ENCODE assay signal across 8 mouse cellular contexts in the genomic region with DNA sequence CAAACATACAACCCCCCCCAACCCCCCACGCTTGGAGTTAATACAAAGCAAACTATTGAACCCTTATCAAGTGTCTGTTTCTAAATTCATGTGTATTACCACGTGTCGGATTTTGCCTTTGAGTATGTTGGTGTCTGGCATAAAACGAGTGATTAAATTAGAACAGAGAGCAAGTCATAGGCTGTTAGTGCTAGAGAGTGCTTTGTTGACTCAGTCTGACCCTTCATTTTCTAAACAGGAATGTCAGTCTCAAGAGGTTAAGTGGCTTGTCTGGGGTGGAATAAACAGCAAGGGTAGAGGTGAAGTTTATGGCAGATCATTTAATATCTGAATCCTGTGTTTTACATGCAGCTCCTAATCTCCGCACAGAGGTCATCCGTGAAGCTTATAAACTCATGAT.
"Had no signal": no experiment of that assay in that cellular context is flagged by ENCODE, and none has a peak within 500 bp of the region (broad histone marks: within the 10 kb centered on the region; RNA-seq: fewer than 3 reads in every experiment).

No protein-coding gene starts in this region.

- H3K4me2 ChIP-seq: intestine, embryonic 15.5 days; limb, embryonic 13.5 days had no signal

- H3K9ac ChIP-seq: intestine, embryonic 15.5 days; limb, embryonic 13.5 days; liver, embryonic 14.5 days had no signal

- H3K4me3 ChIP-seq: intestine, embryonic 15.5 days; limb, embryonic 13.5 days had no signal

- ATAC-seq: intestine, embryonic 15.5 days had no signal

- H3K27ac ChIP-seq: intestine, embryonic 15.5 days; limb, embryonic 13.5 days; liver, embryonic 14.5 days had no signal

- H3K9me3 ChIP-seq: intestine, embryonic 15.5 days; limb, embryonic 13.5 days had no signal

- H3K27me3 ChIP-seq: intestine, embryonic 15.5 days; limb, embryonic 13.5 days had no signal

- DNase-seq: kidney, adult 18-20 months; kidney, postnatal 25 days; right cerebral cortex, adult 18-20 months; right cerebral cortex, postnatal 25 days; thymus, postnatal 36 days had no signal

- H3K36me3 ChIP-seq: intestine, embryonic 15.5 days; limb, embryonic 13.5 days had no signal

- H3K4me1 ChIP-seq: intestine, embryonic 15.5 days; limb, embryonic 13.5 days had no signal
